Mouse (Mus musculus) forebrain, embryonic 14.5 days (tissue): ENCODE measurements around the gene Paf1. TPM values are rescaled to one million over a fixed set of nuclear protein-coding genes. Genes with fewer than 3 reads are reported as not detected.

Source experiments
- ATAC-seq: fragments of 200-750 bp; cut with Nextera tagmentation; 2 replicates; pipeline ENCODE4 v1.8.0; 2017; ENCODE audit warnings: mild to moderate bottlenecking, moderate library complexity
- DNase-seq: peaks from one replicate; pipeline ENCODE4 v3.0.0-alpha.2; 2015; ENCODE audit warnings: low spot score
- H3K27ac ChIP-seq: fragments of 300-500 bp; sonication (generic); 2 replicates; pipeline ENCODE4 v1.5.1; 2014; ENCODE audit warnings: low read depth, mild to moderate bottlenecking, control low read depth, low read length, moderate library complexity
- H3K27me3 ChIP-seq: fragments of 300-500 bp; sonication (generic); replicated peaks from 2 replicates; pipeline ENCODE4 v1.6.1; 2014; ENCODE audit warnings: low read length, control low read depth, mixed read lengths; ENCODE audit not compliant: control insufficient read depth, insufficient read depth
- H3K36me3 ChIP-seq: fragments of 300-500 bp; sonication (generic); 2 replicates; pipeline ENCODE4 v1.6.1; 2014; ENCODE audit warnings: low read length, control low read depth; ENCODE audit not compliant: control insufficient read depth, insufficient read depth
- H3K4me1 ChIP-seq: fragments of 300-500 bp; sonication (generic); 2 replicates; pipeline ENCODE4 v1.6.1; 2014; ENCODE audit warnings: antibody characterized with exemption, low read length, control low read depth; ENCODE audit not compliant: control insufficient read depth, insufficient read depth
- H3K4me2 ChIP-seq: fragments of 300-500 bp; sonication (generic); 2 replicates; pipeline ENCODE4 v1.6.1; 2014; ENCODE audit warnings: mild to moderate bottlenecking, control low read depth, low read length
- H3K4me3 ChIP-seq: fragments of 300-500 bp; sonication (generic); 2 replicates; pipeline ENCODE4 v1.5.1; 2014; ENCODE audit warnings: low read depth, low read length, control low read depth
- H3K9ac ChIP-seq: fragments of 300-500 bp; sonication (generic); 2 replicates; pipeline ENCODE4 v1.6.1; 2014; ENCODE audit warnings: mild to moderate bottlenecking, low read length, control low read depth, moderate library complexity
- H3K9me3 ChIP-seq: fragments of 300-500 bp; sonication (generic); replicated peaks from 2 replicates; pipeline ENCODE4 v1.6.1; 2016; ENCODE audit warnings: low read length, control low read depth, mixed read lengths; ENCODE audit not compliant: control insufficient read depth
- WGBS: fragments of 180-500 bp; shearing (Covaris S2); extraction: QIAGEN DNeasy Blood & Tissue Kit; methylation state at CpG from one replicate; pipeline ENCODE4 v1.1.7; 2014; 5-methylcytosine and 5-hydroxymethylcytosine counted together
- polyA plus RNA-seq: library from polyadenylated mRNA; unstranded; fragments of >200 nt; fragmentation: Nextera tagmentation; extraction: Ambion mirVana; gene quantifications from 2 replicates; pipeline ENCODE4 v1.2.1, GENCODE M21; 2014

The Paf1 gene
- 59.3 and 73.1 TPM in 2 replicates for polyA plus RNA-seq

- ATAC-seq (peak; percentile 98), DNase-seq (peak; percentile 100)
- H3K4me2 ChIP-seq = peak within 1 kb of the TSS; percentile 94
- H3K27ac ChIP-seq = peak within 1 kb of the TSS; percentile 56
- peak within 1 kb of the TSS; percentile 81 for H3K4me3 ChIP-seq
- H3K9me3 ChIP-seq = no peaks in the 10 kb centered on the region
- H3K9ac ChIP-seq = peak within 1 kb of the TSS; percentile 85
- peaks cover 58% of the 10 kb centered on the region for H3K36me3 ChIP-seq
- under 1% methylated on average over 58 of the region's 58 CpGs for WGBS
- H3K4me1 ChIP-seq = peaks cover 8% of the 10 kb centered on the region
- H3K27me3 ChIP-seq = no peaks in the 10 kb centered on the region
Observed at GRCm38 (mm10) chr7:28392429-28393271, at the start of gene Paf1, which contains the start of gene Med29. Gene Paf1 (plus strand): TSS chr7:28392951. Gene Med29 (minus strand): TSS chr7:28392708.

GRCm38 (mm10) chr7:28344637-28345036 lies 48.1 kb upstream of the Paf1 start:
- 6% methylated on average over 4 of the region's 4 CpGs for WGBS
- DNase-seq (peak; percentile 86), ATAC-seq (peak; percentile 49; the same call in 1 of the 2 replicates)
- Histone ChIP-seq H3K9me3 (no peaks in the 10 kb centered on the region), H3K36me3 (no peaks in the 10 kb centered on the region), H3K4me1 (peaks cover under 1% of the 10 kb centered on the region; the same call in 1 of the 2 replicates), H3K27ac (no peak overlapping the region), H3K9ac (no peak overlapping the region), H3K4me2 (no peak overlapping the region), H3K4me3 (no peak overlapping the region), H3K27me3 (no peaks in the 10 kb centered on the region)

GRCm38 (mm10) chr7:28347746-28348145 lies 45.0 kb upstream of the Paf1 start:
- H3K9me3 ChIP-seq = no peaks in the 10 kb centered on the region
- WGBS = 87% methylated on average over 3 of the region's 3 CpGs
- H3K9ac ChIP-seq = no peak overlapping the region
- no peak overlapping the region for H3K4me3 ChIP-seq
- H3K4me1 ChIP-seq = peaks cover 12% of the 10 kb centered on the region
- no peak overlapping the region for H3K4me2 ChIP-seq
- DNase-seq (no peak), ATAC-seq (no peak)
- H3K27me3 ChIP-seq = no peaks in the 10 kb centered on the region
- H3K36me3 ChIP-seq = peaks cover 8% of the 10 kb centered on the region
- no peak overlapping the region for H3K27ac ChIP-seq

GRCm38 (mm10) chr7:28348601-28349000 lies 44.1 kb upstream of the Paf1 start:
- H3K4me1 ChIP-seq = peaks cover 12% of the 10 kb centered on the region
- no peaks in the 10 kb centered on the region for H3K9me3 ChIP-seq
- H3K36me3 ChIP-seq = peaks cover 17% of the 10 kb centered on the region
- no peak overlapping the region for H3K27ac ChIP-seq
- H3K4me2 ChIP-seq = no peak overlapping the region
- ATAC-seq (no peak), DNase-seq (peak; percentile 31)
- WGBS = 89% methylated on average over 7 of the region's 7 CpGs
- H3K4me3 ChIP-seq = no peak overlapping the region
- H3K9ac ChIP-seq = no peak overlapping the region
- H3K27me3 ChIP-seq = no peaks in the 10 kb centered on the region

GRCm38 (mm10) chr7:28350155-28350883 lies 42.4 kb upstream of the Paf1 start, which contains the start of gene Rps16:
Gene Rps16 (plus strand): TSS chr7:28350652.
- Histone ChIP-seq H3K9me3 (no peaks in the 10 kb centered on the region), H3K27ac (peak within 1 kb of the TSS; percentile 79), H3K36me3 (peaks cover 33% of the 10 kb centered on the region), H3K27me3 (no peaks in the 10 kb centered on the region), H3K4me1 (peaks cover 12% of the 10 kb centered on the region), H3K4me2 (peak within 1 kb of the TSS; percentile 85), H3K4me3 (peak within 1 kb of the TSS; percentile 90), H3K9ac (peak within 1 kb of the TSS; percentile 94)
- ATAC-seq (peak; percentile 95), DNase-seq (peak; percentile 99)
- WGBS = under 1% methylated on average over 49 of the region's 50 CpGs

GRCm38 (mm10) chr7:28351676-28352191 lies 41.0 kb upstream of the Paf1 start:
- ATAC-seq (no peak), DNase-seq (no peak)
- Histone ChIP-seq H3K9me3 (no peaks in the 10 kb centered on the region), H3K4me1 (peaks cover 12% of the 10 kb centered on the region), H3K27ac (no peak overlapping the region), H3K9ac (peak overlapping the region; percentile 94), H3K36me3 (peaks cover 34% of the 10 kb centered on the region), H3K4me2 (peak overlapping the region; percentile 85), H3K4me3 (peak overlapping the region; percentile 90), H3K27me3 (no peaks in the 10 kb centered on the region)
- WGBS = 40% methylated on average over 4 of the region's 4 CpGs

- Histone ChIP-seq H3K9me3 (no peaks in the 10 kb centered on the region), H3K4me1 (peaks cover 15% of the 10 kb centered on the region), H3K4me3 (no peak overlapping the region), H3K36me3 (peaks cover 34% of the 10 kb centered on the region), H3K4me2 (no peak overlapping the region), H3K27ac (no peak overlapping the region), H3K9ac (no peak overlapping the region), H3K27me3 (no peaks in the 10 kb centered on the region)
- DNase-seq = no peak
- 96% methylated on average over 2 of the region's 2 CpGs for WGBS
- ATAC-seq = no peak
Observed at GRCm38 (mm10) chr7:28353267-28353666, 39.5 kb upstream of the Paf1 start.

- Histone ChIP-seq H3K27ac (no peak overlapping the region), H3K4me2 (no peak overlapping the region), H3K36me3 (peaks cover 36% of the 10 kb centered on the region), H3K4me3 (no peak overlapping the region), H3K9me3 (no peaks in the 10 kb centered on the region), H3K27me3 (no peaks in the 10 kb centered on the region), H3K4me1 (peaks cover 15% of the 10 kb centered on the region), H3K9ac (no peak overlapping the region)
- DNase-seq (no peak), ATAC-seq (no peak)
- WGBS = 93% methylated on average over 3 of the region's 3 CpGs
Observed at GRCm38 (mm10) chr7:28354113-28354581, 38.6 kb upstream of the Paf1 start.
